Mouse (Mus musculus) ovary, postnatal 14 days (tissue): ENCODE results near the gene Scyl1.
"Not testable (repeated sequence)": the region's sequence is repeated elsewhere in the genome, so short reads cannot be mapped to it uniquely, and the experiment has no call there.

Experiments used
- DNase-seq: peaks from one replicate; pipeline ENCODE4 v3.0.0; 2022; ENCODE audit warnings: low spot score

Gene Scyl1

DNA sequence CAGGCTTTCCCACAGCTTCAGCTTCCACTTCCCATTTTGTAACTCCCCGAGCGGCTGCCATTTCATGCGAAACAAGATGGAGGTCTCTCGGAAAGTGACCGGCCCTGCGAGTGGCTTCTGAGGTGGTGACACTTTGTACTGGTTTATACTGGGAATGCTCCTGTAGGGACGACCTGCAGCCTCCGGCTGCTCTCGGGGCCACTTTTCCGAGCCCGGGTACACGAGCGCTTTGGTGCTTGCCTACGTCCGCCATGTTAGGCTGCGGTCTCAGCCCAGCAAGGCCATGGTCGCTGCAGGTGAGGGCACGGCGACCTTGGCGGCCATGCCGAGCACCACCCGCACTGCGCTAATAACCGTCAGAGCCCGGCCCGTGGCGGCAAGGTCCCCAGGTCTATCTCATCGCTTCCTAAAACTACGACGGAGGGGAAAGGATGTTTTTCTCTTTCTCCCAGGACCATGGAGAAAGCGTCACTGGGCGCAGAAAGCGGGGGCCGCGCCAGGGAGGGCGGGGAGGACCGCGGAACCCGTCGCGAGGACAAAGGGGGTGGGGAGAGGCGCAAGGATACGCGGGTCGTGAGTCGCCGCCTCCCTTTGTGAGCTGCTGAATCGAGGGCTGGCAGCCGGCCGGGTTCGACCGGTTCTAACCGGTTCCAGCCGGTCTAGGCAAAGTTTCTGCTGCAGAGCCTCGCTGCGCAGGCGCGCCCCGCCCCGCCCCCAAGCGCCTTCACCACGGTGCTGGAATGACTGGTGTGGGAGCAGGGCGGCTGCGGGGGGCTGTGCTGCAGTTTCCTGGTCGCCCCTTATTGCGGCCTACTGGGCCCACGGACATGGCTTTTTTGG is 32.0 kb upstream of the Scyl1 start:
- DNase-seq = peak; percentile 99

GRCm38 (mm10) chr19:5802787-5803040 is 31.5 kb upstream of the Scyl1 start:
- no peak for DNase-seq

DNA sequence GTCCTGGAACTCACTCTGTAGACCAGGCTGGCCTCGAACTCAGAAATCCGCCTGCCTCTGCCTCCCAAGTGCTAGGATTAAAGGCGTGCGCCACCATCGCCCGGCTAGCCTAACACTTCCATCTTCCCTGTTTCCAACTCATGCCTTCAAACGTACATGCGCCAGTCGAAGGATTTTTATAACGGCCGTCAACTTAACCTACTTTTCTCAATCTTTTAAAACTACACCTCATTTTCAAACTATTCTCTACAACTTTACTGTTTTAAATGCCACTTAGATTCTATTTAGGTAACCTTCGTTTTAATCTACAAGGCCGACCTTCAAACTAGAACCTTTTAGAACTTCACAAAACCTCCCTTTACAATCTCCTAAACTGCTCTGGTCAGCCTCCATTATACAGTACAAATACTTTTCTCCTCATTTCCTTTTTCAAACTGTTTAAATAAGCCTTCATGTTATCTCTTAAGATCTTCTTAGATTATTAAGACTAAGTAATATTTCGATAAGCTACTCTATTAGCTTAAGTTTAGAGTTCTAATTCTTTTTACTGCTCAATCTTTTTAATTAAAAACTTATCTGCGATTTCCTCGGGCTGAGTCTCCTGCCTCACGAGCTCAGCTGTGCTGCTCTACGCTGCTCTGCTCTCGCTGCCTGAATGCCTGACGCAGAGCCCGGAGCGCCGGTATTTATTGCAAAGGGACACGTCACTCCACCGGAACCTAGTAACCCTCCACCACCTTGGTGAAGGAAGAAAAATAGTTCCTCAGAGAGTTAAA is 31.0 kb upstream of the Scyl1 start:
- peak; percentile 98 for DNase-seq

DNA sequence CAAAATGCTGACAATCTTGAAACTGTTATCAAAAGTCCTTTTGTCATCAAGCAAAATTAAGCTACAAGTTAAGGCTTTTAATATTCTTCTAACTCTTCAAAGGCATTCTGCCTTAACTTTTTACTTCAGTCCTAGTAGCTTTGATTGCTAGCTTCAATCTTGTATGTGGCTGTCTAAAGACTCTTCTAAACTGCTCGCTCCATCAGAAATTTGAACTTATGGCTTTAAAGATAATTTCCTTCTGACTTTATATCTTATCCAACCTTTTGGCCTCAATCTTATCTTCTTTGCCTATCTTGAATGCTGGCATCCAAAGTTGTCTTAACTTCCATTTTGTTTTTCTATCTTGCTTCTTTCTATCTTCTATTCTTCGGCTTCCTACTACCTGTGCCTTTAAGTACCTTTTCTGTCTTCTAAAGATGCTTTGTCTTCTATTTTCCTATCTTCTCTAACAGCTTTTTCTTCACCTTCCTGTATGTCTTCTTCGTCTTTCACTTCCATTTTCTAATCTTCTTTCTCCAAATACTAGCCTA is 30.3 kb upstream of the Scyl1 start:
- no peak for DNase-seq

GRCm38 (mm10) chr19:5800632-5801431 is 29.6 kb upstream of the Scyl1 start:
- no peak for DNase-seq

- no peak for DNase-seq
These were observed 29.1 kb upstream of the Scyl1 start for GRCm38 (mm10) chr19:5800350-5800631.

DNA sequence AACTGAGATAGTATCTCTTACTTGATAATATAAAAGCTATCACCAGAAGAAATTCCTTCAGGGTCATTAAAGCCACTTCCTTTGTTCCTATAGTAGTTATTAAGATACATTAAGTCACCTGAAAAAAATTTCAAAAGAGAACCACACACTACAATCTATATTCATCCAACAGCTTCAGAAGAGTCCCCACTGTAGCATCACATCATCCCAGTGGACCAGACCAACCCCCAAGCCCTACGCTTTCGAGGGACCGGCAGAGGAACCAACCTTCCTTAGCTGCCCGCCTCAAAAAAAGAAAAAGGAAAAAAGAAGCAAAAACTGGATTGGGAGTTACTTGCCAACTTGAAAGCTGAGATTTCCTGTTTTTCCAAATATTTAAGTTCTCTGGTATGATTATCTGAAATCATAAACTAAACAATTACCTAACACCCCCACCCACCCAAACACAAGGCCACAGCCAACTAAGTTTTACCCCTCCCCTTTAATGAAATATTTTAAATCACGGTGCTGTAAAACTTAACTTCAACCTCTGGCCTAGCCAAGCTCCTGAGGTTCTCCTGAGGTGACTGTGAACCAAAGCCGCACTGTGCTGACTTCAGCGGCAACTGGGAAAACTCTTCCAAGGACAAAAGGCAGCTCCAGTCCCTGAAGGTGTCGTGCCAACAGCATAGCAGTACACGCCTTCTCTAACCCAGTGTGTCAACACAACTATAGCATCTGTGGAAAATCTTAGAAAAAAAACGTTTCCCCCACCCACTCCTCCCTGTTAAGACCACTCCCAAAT is 28.5 kb upstream of the Scyl1 start:
- DNase-seq = no peak

- DNase-seq = no peak
These were observed 27.7 kb upstream of the Scyl1 start for GRCm38 (mm10) chr19:5798700-5799479.

- DNase-seq = no peak
These were observed 26.3 kb upstream of the Scyl1 start for GRCm38 (mm10) chr19:5797381-5798111.

GRCm38 (mm10) chr19:5796573-5797111 is 25.4 kb upstream of the Scyl1 start:
- DNase-seq = no peak

DNA sequence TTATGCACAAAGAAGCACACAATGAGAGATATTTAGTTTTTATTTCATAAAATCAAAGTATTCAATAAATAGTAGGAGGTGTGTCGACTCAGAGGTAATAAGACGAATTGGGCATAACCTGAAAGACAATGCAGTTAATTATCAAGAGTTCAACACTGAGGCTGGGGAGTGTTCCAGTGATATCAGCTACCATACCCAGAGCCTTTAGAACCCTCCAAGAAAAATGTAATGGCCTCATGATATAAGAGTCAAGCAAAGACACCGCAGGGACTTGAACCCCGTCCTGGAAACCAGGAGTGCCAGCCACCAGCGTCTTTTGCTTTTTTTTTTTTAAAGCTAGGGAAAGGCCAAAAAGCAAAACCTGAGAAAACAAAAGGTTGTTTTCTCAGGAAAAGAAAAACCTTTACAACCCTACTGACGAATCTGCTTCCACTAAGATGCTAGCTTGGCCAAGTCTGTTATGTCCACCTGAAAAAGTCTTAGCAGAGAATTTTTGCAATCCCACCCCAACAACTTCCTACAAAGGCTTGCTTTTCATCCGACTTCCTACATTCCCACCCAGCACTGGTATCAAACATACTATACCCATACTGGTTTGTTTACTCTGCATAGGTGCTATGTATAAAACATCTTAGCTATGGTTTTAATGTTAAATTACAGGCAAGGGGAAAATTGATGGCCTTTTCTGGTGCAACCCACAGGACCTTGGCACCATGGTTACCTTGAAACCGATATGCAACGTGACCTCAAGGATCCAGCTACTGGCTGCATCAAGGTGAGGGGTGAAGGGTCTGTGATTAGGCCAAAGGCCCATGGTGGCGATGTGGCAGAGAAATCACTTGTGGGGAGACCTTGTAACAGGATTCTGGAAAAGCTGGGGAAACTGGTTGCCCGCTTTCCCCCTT is 24.7 kb upstream of the Scyl1 start:
- no peak for DNase-seq

- no peak for DNase-seq
These were observed 23.8 kb upstream of the Scyl1 start for GRCm38 (mm10) chr19:5794771-5795576.

DNA sequence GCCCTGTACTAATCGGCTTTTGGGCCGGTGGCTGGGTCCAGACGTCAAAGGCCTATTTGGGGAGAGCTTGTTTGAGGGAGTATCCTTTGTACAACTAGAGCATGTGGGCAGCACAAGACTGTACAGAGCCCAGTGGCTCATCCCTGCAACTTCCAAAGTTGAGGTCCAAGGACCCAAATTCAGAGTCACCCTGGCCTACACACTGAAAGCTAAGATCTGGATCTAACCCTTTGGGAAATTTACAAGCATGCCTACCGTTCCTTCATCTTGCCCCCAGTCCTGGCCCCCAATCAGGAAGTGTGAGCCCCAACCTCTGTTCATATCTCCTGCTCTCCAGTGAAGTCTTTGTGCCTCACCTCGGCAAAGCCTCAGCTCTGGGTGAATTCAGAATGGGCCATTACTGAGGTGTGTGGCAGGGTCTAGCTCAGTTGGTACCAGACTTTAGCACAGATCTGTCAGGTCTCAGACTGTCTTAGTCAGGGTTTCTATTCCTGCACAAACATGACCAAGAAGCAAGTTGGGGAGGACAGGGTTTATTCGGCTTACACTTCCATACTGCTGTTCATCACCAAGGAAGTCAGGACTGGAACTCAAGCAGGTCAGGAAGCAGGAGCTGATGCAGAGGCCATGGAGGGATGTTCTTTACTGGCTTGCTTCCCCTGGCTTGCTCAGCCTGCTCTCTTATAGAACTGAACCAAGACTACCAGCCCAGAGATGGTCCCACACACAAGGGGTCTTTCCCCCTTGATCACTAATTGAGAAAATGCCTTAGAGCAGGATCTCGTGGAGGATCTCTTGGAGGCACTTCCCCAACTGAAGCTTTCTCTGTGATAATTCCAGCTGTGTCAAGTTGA is 22.9 kb upstream of the Scyl1 start:
- not testable (repeated sequence) for DNase-seq

GRCm38 (mm10) chr19:5793116-5793515 is 21.9 kb upstream of the Scyl1 start:
- no peak for DNase-seq

DNA sequence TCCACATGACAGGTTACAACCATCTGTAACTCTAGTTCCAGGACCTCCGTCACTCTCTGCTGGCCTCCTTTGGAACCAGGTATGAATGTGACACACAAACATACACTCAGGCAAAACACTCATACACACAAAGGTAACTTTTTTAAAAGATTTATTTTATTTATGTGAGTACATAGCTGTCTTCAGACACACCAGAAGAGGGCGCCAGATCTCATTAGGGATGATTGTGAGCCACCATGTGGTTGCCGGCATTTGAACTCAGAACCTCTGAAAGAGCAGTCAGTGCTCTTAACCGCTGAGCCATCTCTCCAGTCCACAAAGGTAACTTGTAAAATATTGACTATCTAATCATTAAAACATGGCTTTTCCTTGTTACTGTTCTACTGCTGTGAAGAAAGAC is 20.1 kb upstream of the Scyl1 start:
- DNase-seq = no peak

GRCm38 (mm10) chr19:5789066-5789465 is 17.8 kb upstream of the Scyl1 start:
- DNase-seq = no peak

DNA sequence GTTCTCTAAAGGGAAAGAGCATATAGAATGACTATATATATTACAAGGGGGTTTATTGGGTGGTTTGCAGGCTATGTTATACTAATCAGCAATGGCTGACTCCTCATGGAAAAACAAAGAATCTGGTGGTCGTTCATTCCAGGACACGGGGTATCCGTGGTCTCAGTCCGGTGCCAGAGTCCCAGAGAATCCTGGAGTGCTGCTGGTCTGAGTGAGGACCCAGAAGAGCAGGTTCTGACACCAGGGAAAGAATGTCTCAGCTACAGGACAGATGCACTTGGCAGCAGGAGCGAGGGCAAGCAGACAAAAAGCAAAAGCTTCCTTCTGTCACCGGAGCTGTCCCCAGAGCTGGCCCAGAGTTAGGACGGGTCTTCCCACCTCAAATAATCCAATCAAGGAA is 17.4 kb upstream of the Scyl1 start:
- DNase-seq = no peak
